Mouse (Mus musculus) inflammation-experienced regulatory T-cells (primary cell): ENCODE data around the gene 2310046K23Rik. TPM values are rescaled to one million over a fixed set of nuclear protein-coding genes. Genes with fewer than 3 reads are reported as not detected.

Source experiments
- polyA plus RNA-seq, 2 experiments: library from polyadenylated mRNA; unstranded; fragments of 100-300 nt; shearing (Covaris generic); gene quantifications; one replicate each; pipeline ENCODE4 v1.2.1; 2017

2310046K23Rik gene
- not detected for polyA plus RNA-seq

DNA sequence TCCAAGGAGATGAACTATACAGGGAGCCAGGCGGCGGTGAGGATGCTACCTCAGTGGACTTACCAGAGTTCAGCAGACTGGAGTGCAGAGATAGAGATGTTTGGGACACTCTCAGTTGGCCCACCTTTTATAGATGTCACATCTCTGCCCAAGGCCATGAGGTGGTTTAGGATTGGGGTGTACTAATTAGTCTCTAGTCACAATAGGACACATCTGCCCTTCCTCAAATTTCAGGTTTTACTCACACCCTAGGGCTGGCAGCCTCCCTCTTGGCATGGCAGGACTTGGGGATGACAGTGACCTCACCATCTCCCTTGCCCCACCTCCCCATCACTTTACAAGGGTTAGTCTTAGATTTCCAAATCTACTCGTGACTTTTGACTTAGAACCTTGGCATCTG is at the start of gene 2310046K23Rik:
2310046K23Rik (minus strand) TSS at position 101 of the 400 bp plus-strand sequence.

DNA sequence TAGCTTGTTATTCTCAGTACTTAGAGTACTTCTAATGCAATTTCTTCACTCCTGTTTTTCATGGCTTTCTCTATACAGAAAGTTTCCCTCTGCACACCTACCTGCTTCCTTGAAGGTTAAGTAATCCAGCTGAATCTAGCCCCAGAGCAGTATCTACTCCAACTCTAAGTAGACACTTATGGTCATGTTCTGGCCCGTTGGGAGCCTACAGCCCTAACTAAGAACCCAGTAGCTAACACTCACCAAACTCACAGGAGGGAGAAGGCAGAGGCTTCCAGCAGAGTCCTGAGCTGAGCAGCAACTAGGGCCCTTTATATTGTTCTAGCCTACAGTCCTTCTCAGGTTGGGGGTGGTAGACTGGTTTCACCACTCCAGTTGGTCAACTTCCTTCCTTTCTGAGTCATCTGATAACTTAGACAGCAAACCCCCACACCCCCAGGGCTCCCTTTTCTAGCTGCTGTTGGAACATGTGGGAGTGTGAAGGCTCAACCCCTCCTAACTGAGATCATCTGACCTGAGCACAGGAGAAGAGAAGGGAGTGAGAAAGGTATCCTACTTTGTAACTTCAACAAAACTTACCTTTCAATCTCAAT is 39.2 kb upstream of the 2310046K23Rik start, which contains the start of gene Ivl:
Ivl (minus strand) TSS at position 287 of the 593 bp plus-strand sequence.

GRCm38 (mm10) chr3:92500393-92500792 is 33.9 kb downstream of the 2310046K23Rik start, which contains the start of gene Sprr4:
Gene Sprr4 (minus strand): TSS chr3:92500493.

GRCm38 (mm10) chr3:92485863-92486262 is 48.4 kb downstream of the 2310046K23Rik start, which contains the start of gene Sprr1a:
Gene Sprr1a (minus strand): TSS chr3:92485895.

Other genes with a start within 250 kb of the 2310046K23Rik start
- not detected for gene Sprr2a3, start 249.1 kb downstream of the 2310046K23Rik start, polyA plus RNA-seq
- not detected for gene Sprr2b, start 217.9 kb downstream of the 2310046K23Rik start, polyA plus RNA-seq
- not detected for gene Sprr2d, start 195.4 kb downstream of the 2310046K23Rik start, polyA plus RNA-seq
- gene Sprr2e, start 182.4 kb downstream of the 2310046K23Rik start, polyA plus RNA-seq: under 1 TPM; 0.42 to 0.76 TPM
- gene Sprr2f, start 169.3 kb downstream of the 2310046K23Rik start, polyA plus RNA-seq: not detected
- not detected for gene Sprr2h, start 148.8 kb downstream of the 2310046K23Rik start, polyA plus RNA-seq
- not detected for gene Sprr2i, start 126.5 kb downstream of the 2310046K23Rik start, polyA plus RNA-seq
- 1 to 10 TPM in 1 of 2 experiments, not detected in 1; 1.0 TPM for gene Sprr2j-ps, start 116.4 kb downstream of the 2310046K23Rik start, polyA plus RNA-seq
- 10 to 100 TPM; 23.3 to 26.3 TPM for gene Gm9774, start 105.1 kb downstream of the 2310046K23Rik start, polyA plus RNA-seq
- not detected for gene Sprr2k, start 101.9 kb downstream of the 2310046K23Rik start, polyA plus RNA-seq
- gene Sprr1b, start 95.7 kb downstream of the 2310046K23Rik start, polyA plus RNA-seq: not detected
- gene Sprr3, start 75.8 kb downstream of the 2310046K23Rik start, polyA plus RNA-seq: not detected
- gene Sprr1a, start 48.6 kb downstream of the 2310046K23Rik start, polyA plus RNA-seq: not detected
- gene Sprr4, start 34.0 kb downstream of the 2310046K23Rik start, polyA plus RNA-seq: not detected
- not detected for gene Ivl, start 39.2 kb upstream of the 2310046K23Rik start, polyA plus RNA-seq
- gene Smcp, start 54.5 kb upstream of the 2310046K23Rik start, polyA plus RNA-seq: not detected
- gene 2210017I01Rik, start 73.0 kb upstream of the 2310046K23Rik start, polyA plus RNA-seq: not detected
- gene Lce6a, start 87.1 kb upstream of the 2310046K23Rik start, polyA plus RNA-seq: not detected
- not detected for gene Lce1a1, start 113.8 kb upstream of the 2310046K23Rik start, polyA plus RNA-seq
- gene Lce1b, start 122.4 kb upstream of the 2310046K23Rik start, polyA plus RNA-seq: not detected
- not detected for gene Lce1a2, start 135.8 kb upstream of the 2310046K23Rik start, polyA plus RNA-seq
- gene Lce1c, start 144.7 kb upstream of the 2310046K23Rik start, polyA plus RNA-seq: not detected
- not detected for gene Lce1d, start 152.7 kb upstream of the 2310046K23Rik start, polyA plus RNA-seq
- gene Lce1e, start 174.6 kb upstream of the 2310046K23Rik start, polyA plus RNA-seq: not detected
- gene Lce1f, start 185.8 kb upstream of the 2310046K23Rik start, polyA plus RNA-seq: not detected
- not detected for gene Gm38119, start 204.6 kb upstream of the 2310046K23Rik start, polyA plus RNA-seq
- gene Lce1g, start 217.8 kb upstream of the 2310046K23Rik start, polyA plus RNA-seq: not detected
- gene Lce1h, start 230.6 kb upstream of the 2310046K23Rik start, polyA plus RNA-seq: not detected
- gene Lce1i, start 244.4 kb upstream of the 2310046K23Rik start, polyA plus RNA-seq: not detected